Comparison of ENCODE assay signal across 23 mouse cellular contexts in the genomic region with DNA sequence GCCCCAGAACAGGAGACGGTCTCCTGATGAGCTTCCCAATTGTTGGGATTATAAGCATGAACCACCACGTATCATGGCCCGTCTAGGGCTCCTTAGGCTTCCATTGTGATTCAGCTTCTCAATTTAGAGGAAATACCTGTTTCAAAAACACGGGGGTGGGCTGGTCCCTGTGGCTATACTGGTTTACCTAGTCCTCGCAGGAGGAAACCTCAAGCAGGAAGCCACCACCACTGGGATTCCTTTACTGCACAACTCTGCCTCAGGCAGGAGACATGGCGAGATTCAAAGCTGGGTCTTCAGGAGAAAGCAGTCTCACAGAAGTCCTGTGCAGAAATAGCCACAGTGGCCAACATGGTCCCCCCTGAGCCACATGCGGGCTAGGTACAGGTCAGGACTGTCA.
"Had no signal": no experiment of that assay in that cellular context is flagged by ENCODE, and none has a peak within 500 bp of the region (broad histone marks: within the 10 kb centered on the region; RNA-seq: fewer than 3 reads in every experiment).

No protein-coding gene starts in this region.

- H3K27me3 ChIP-seq: intestine, embryonic 15.5 days; limb, embryonic 13.5 days; liver, embryonic 12.5 days; liver, embryonic 15.5 days; lung, embryonic 15.5 days; neural tube, embryonic 13.5 days; stomach, embryonic 15.5 days had no signal

- H3K4me1 ChIP-seq: intestine, embryonic 15.5 days; limb, embryonic 10.5 days; limb, embryonic 13.5 days; liver, embryonic 15.5 days; lung, embryonic 15.5 days; midbrain, embryonic 10.5 days; neural tube, embryonic 13.5 days; stomach, embryonic 15.5 days had no signal

- H3K27ac ChIP-seq: intestine, embryonic 15.5 days; kidney, postnatal 0 days; layer of hippocampus, adult 2 months; limb, embryonic 10.5 days; limb, embryonic 13.5 days; liver, embryonic 12.5 days; liver, embryonic 15.5 days; lung, embryonic 15.5 days; midbrain, embryonic 10.5 days; neural tube, embryonic 13.5 days; stomach, embryonic 15.5 days had no signal

- H3K36me3 ChIP-seq: intestine, embryonic 15.5 days; limb, embryonic 10.5 days; limb, embryonic 13.5 days; liver, embryonic 12.5 days; liver, embryonic 15.5 days; lung, embryonic 15.5 days; midbrain, embryonic 10.5 days; neural tube, embryonic 13.5 days; stomach, embryonic 15.5 days had no signal

- H3K4me3 ChIP-seq: intestine, embryonic 15.5 days; layer of hippocampus, adult 2 months; limb, embryonic 10.5 days; limb, embryonic 13.5 days; liver, embryonic 12.5 days; liver, embryonic 15.5 days; lung, embryonic 15.5 days; midbrain, embryonic 10.5 days; neural tube, embryonic 13.5 days; stomach, embryonic 15.5 days had no signal

- H3K9ac ChIP-seq: intestine, embryonic 15.5 days; limb, embryonic 13.5 days; liver, embryonic 12.5 days; liver, embryonic 15.5 days; lung, embryonic 15.5 days; neural tube, embryonic 13.5 days; stomach, embryonic 15.5 days had no signal

- ATAC-seq: intestine, embryonic 15.5 days; liver, embryonic 12.5 days had no signal

- DNase-seq: kidney, adult 11 months; kidney, postnatal 25 days; layer of hippocampus, adult 9-11 months; liver; lung, adult 18-20 months; lung, postnatal 10 days; lung, postnatal 36 days; midbrain, embryonic 14.5 days; retina, postnatal 1 day; right cerebral cortex, postnatal 25 days; spleen, adult 18-20 months; thymus, postnatal 25 days had no signal

- H3K4me2 ChIP-seq: intestine, embryonic 15.5 days; limb, embryonic 13.5 days; liver, embryonic 12.5 days; liver, embryonic 15.5 days; lung, embryonic 15.5 days; neural tube, embryonic 13.5 days; stomach, embryonic 15.5 days had no signal

- H3K9me3 ChIP-seq: intestine, embryonic 15.5 days; limb, embryonic 10.5 days; liver, embryonic 12.5 days; liver, embryonic 15.5 days; lung, embryonic 15.5 days; neural tube, embryonic 13.5 days; stomach, embryonic 15.5 days had no signal
